ENCODE assay signal across 19 mouse cellular contexts in genomic region chr15:36682832-36683231, GRCm38 (mm10).
A peak's percentile ranks its signal among the peaks of the same experiment; 100 is the strongest.
DNase-seq lines count a peak whose midpoint lies in the region; ATAC-seq and TF ChIP-seq lines count a peak whose summit lies in the region.
"Had no signal": no experiment of that assay in that cellular context is flagged by ENCODE, and none has a peak within 500 bp of the region (broad histone marks: within the 10 kb centered on the region; RNA-seq: fewer than 3 reads in every experiment).

No protein-coding gene starts in this region.

- no peak for ATAC-seq in limb, embryonic 12.5 days (ENCODE audit: insufficient number of reproducible peaks, insufficient read depth, low FRiP score, low TSS enrichment, low read depth)
- peak; percentile 70 for ATAC-seq in megakaryocyte, adult 5-6 weeks (ENCODE audit: poor library complexity, severe bottlenecking)
- ATAC-seq: activated CD4-positive, CD25-positive, alpha-beta regulatory T cell, adult 4 months; forebrain, embryonic 13.5 days; forebrain, postnatal 0 days; Patski had no signal

- H3K4me3 ChIP-seq in gastrocnemius, adult 2 months: no peak overlapping the region
- no peak overlapping the region for H3K4me3 ChIP-seq in limb, embryonic 12.5 days (replicated peaks)
- no peak overlapping the region for H3K4me3 ChIP-seq in limb, embryonic 10.5 days
- H3K4me3 ChIP-seq: forebrain, embryonic 13.5 days; heart, adult 2 months; heart, embryonic 12.5 days; hindbrain, embryonic 10.5 days had no signal

- H3K4me1 ChIP-seq in limb, embryonic 12.5 days (replicated peaks): peaks cover 14% of the 10 kb centered on the region
- H3K4me1 ChIP-seq in limb, embryonic 10.5 days: peaks cover 12% of the 10 kb centered on the region

- intact Hi-C loops in gastrocnemius, adult 2 months (cut with DNase I): loop anchor here (5.0 kb wide), 1 partner anchor 36 kb away; no protein-coding TSS in a partner anchor
- intact Hi-C loops in left cerebral cortex, postnatal 14 days (cut with DNase I): no loop called here

- no peak for TF ChIP-seq CTCF in gastrocnemius, adult 2 months (IDR thresholded peaks at IDR 0.05)

- no peak overlapping the region for H3K4me2 ChIP-seq in limb, embryonic 12.5 days
- H3K4me2 ChIP-seq: forebrain, embryonic 13.5 days; heart, embryonic 12.5 days; hindbrain, embryonic 14.5 days had no signal

- 68% methylated on average over 6 of the region's 6 CpGs for WGBS in limb, embryonic 12.5 days
- WGBS in limb, embryonic 10.5 days: 71% methylated on average over 6 of the region's 6 CpGs

- H3K27ac ChIP-seq in gastrocnemius, adult 2 months: peak overlapping the region; percentile 80
- H3K27ac ChIP-seq in limb, embryonic 12.5 days: 0 out of 2 replicates have a peak overlapping the region, but pooled peaks have one; percentile 35
- H3K27ac ChIP-seq in limb, embryonic 10.5 days: no peak overlapping the region
- H3K27ac ChIP-seq: forebrain, embryonic 13.5 days; heart, adult 2 months; hindbrain, embryonic 10.5 days; hindbrain, embryonic 14.5 days had no signal

- no peak for DNase-seq in gastrocnemius, adult 2 months
- no peak for DNase-seq in gastrocnemius, postnatal 4 days (ENCODE audit: low spot score in 2 of 2)
- DNase-seq in limb, embryonic 10.5 days (ENCODE audit: low spot score): no peak
- peak; percentile 11 for DNase-seq in brain, adult 2 months (ENCODE audit: low read depth, low spot score)
- DNase-seq in left cerebral cortex, postnatal 14 days (ENCODE audit: low spot score in 2 of 2): no peak
- DNase-seq in layer of hippocampus, postnatal 36 days: no peak
- DNase-seq: adrenal gland, postnatal 14 days; cerebellum, adult 2 months; cerebellum, postnatal 10 days; forebrain, postnatal 0 days; heart, adult 2 months had no signal

- H3K36me3 ChIP-seq in limb, embryonic 12.5 days: no peaks in the 10 kb centered on the region
- no peaks in the 10 kb centered on the region for H3K36me3 ChIP-seq in limb, embryonic 10.5 days
- H3K36me3 ChIP-seq: heart, embryonic 12.5 days; hindbrain, embryonic 10.5 days had no signal

- H3K27me3 ChIP-seq in limb, embryonic 12.5 days: no peaks in the 10 kb centered on the region
- H3K27me3 ChIP-seq in limb, embryonic 10.5 days (ENCODE audit: low read depth, poor library complexity, severe bottlenecking): no peaks in the 10 kb centered on the region
- H3K27me3 ChIP-seq: heart, embryonic 12.5 days; Patski had no signal

- no peaks in the 10 kb centered on the region for H3K9me3 ChIP-seq in limb, embryonic 12.5 days
- H3K9me3 ChIP-seq in limb, embryonic 10.5 days (replicated peaks): no peaks in the 10 kb centered on the region
- H3K9me3 ChIP-seq: forebrain, embryonic 13.5 days; heart, embryonic 12.5 days; hindbrain, embryonic 10.5 days had no signal

- H3K9ac ChIP-seq in limb, embryonic 12.5 days (replicated peaks): no peak overlapping the region
- H3K9ac ChIP-seq: forebrain, embryonic 13.5 days; forebrain, postnatal 0 days; heart, embryonic 12.5 days; hindbrain, embryonic 14.5 days had no signal
